24 mouse cellular contexts compared by ENCODE assay signal in the genomic region with DNA sequence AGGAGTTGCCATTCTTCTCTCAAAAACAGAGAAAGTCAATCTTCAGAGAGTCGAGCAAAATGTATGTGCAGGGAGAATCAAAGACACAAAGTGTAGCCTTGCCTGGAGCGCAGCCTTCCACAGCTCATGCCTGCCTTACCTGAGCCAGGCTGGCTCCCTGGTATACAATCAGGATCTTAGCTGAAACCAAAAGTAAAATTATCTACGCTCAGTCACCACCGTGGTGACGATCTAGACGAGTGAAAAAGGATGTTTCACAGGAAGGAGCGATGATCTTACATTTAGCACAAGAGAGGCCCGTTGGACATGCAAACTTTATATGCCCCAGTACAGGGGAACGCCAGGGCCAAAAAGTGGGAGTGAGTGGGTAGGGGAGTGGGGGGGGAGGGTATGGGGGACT.
"Had no signal": no experiment of that assay in that cellular context is flagged by ENCODE, and none has a peak within 500 bp of the region (broad histone marks: within the 10 kb centered on the region; RNA-seq: fewer than 3 reads in every experiment).

No protein-coding gene starts in this region.

- H3K36me3 ChIP-seq: kidney, embryonic 15.5 days; limb, embryonic 12.5 days; limb, embryonic 15.5 days; midbrain, embryonic 13.5 days had no signal

- DNase-seq: kidney, adult 8-10 months; kidney, postnatal 10 days; kidney, postnatal 36 days; layer of hippocampus, postnatal 36 days; left cerebral cortex, postnatal 4 days; liver, postnatal 0 days; lung, embryonic 14.5 days; right cerebral cortex, adult 18-20 months; right cerebral cortex, postnatal 14 days; right cerebral cortex, postnatal 4 days; thymus, adult 2 months; thymus, postnatal 14 days; thymus, postnatal 4 days had no signal

- H3K27ac ChIP-seq: kidney, embryonic 15.5 days; left cerebral cortex, adult 2 months; limb, embryonic 12.5 days; limb, embryonic 15.5 days; liver, embryonic 14.5 days; macrophage; midbrain, embryonic 13.5 days; stomach, postnatal 0 days had no signal

- H3K4me3 ChIP-seq: kidney, embryonic 15.5 days; left cerebral cortex, adult 2 months; limb, embryonic 12.5 days; limb, embryonic 15.5 days; midbrain, embryonic 13.5 days; myocyte had no signal

- H3K27me3 ChIP-seq: kidney, embryonic 15.5 days; limb, embryonic 12.5 days; limb, embryonic 15.5 days; midbrain, embryonic 13.5 days had no signal

- ATAC-seq: liver, postnatal 0 days; lung, postnatal 0 days; midbrain, embryonic 13.5 days; midbrain, embryonic 16.5 days had no signal

- H3K4me1 ChIP-seq: kidney, embryonic 15.5 days; limb, embryonic 12.5 days; limb, embryonic 15.5 days had no signal
